Mouse (Mus musculus): ENCODE measurements around the gene Flt1. TPM values are rescaled to one million over a fixed set of nuclear protein-coding genes. Genes with fewer than 3 reads are reported as not detected.

Flt1 gene
- polyA plus RNA-seq, 1 experiment from 2014 or later, result 15.6 TPM

DNA sequence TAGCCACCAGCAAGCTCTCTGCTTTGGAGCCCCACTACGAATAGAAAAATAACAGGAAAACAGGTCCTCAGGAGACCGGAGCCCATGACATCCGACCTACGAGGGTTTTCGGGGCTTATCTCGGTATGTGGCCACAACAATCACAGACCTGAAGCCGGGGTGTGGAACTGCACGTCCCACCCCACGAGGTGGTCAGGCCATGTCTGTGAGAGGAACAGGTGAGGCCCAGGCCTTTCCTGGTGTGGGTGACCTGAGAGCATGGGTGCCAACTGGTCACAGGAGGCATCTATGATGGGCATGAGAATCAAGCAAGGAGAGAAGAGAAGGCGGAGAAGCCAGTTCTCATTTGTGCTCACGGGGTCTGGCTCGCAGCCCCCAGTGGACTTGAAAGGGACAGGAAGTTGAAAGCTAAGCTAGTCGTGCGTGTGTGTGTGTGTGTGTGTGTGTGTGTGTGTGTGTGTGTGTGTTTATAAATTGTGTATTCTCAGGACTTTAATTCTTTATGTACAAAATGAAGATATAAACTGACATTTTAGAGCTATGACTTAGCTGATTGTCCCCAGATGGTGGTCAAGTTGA is 79.4 kb downstream of the Flt1 start:
- H3K27ac ChIP-seq, result no peak overlapping the region
- ATAC-seq (ENCODE audit: low FRiP score, low read depth), result no peak
- 85% methylated on average over 14 of the region's 14 CpGs for WGBS

DNA sequence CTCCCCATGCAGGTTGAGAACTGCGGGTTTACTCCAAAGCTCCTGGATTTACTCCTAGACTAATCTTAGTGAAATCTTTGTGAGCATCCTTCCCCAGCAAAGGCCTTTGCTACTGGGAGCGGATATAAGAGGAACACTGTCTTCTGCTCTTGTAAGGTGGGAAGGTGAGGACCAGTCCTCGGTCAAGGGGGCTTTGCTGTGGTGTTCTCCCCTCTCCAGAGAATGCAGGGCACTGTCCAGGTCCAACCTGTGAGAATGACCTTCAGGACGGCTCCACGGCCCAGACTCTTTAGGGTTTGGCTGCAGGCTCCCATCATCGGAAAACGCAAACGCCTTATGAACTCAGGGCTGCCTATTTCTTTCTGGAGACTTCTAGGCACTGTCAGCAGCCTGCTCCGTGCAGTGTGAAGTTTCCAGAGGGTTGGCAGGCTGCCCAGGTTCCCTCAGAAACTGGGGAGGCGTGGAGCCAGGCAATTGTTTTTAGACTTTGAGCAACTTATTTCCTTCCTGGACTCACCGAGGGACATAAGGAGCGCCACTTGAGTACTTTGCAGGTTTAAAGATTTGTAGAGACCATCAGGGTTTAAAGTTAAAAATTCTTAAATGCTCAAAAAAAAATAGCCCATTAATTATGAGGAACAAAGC is 80.7 kb downstream of the Flt1 start:
- no peak overlapping the region for H3K9ac ChIP-seq
- H3K27me3 ChIP-seq (replicated peaks), result no peaks in the 10 kb centered on the region
- H3K4me2 ChIP-seq (replicated peaks), result no peak overlapping the region
- 79% methylated on average over 12 of the region's 12 CpGs for WGBS
- no peaks in the 10 kb centered on the region for H3K36me3 ChIP-seq
- H3K9me3 ChIP-seq, result no peaks in the 10 kb centered on the region
- no peak overlapping the region for H3K4me3 ChIP-seq
- no peaks in the 10 kb centered on the region for H3K4me1 ChIP-seq
- no peak overlapping the region for H3K27ac ChIP-seq
- no peak for ATAC-seq (ENCODE audit: low FRiP score, low read depth)

More for the DNA sequence above, 79.4 kb downstream of the Flt1 start:
- Histone ChIP-seq H3K27me3 (replicated peaks) (no peaks in the 10 kb centered on the region), H3K36me3 (no peaks in the 10 kb centered on the region), H3K4me3 (no peak overlapping the region), H3K9ac (no peak overlapping the region), H3K9me3 (no peaks in the 10 kb centered on the region), H3K4me1 (no peaks in the 10 kb centered on the region), H3K4me2 (replicated peaks) (no peak overlapping the region)

DNA sequence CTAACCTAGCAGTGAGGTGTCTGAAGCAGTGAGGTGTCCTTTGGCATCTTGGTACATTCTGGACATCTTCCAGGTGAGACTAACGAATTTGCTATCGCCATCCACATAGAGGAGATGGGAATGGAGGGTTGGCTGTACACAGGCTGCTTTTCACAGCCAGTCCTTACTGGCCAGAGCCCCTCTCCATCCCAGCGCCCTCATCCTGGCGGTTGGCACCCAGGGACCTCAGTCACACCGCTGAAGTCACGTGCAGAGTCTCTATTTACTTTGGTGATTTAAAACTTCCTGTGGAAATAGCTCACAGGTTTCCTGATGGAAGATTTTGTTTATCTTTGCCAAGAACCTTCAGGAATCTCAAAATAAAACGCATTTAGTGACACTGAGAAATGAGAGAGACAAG is 84.4 kb downstream of the Flt1 start:
- H3K9me3 ChIP-seq, result no peaks in the 10 kb centered on the region
- H3K4me2 ChIP-seq (replicated peaks), result no peak overlapping the region
- no peak overlapping the region for H3K4me3 ChIP-seq
- WGBS, result 68% methylated on average over 7 of the region's 7 CpGs
- no peaks in the 10 kb centered on the region for H3K27me3 ChIP-seq (replicated peaks)
- no peaks in the 10 kb centered on the region for H3K4me1 ChIP-seq
- no peak overlapping the region for H3K27ac ChIP-seq
- H3K9ac ChIP-seq, result no peak overlapping the region
- H3K36me3 ChIP-seq, result no peaks in the 10 kb centered on the region
- no peak for ATAC-seq (ENCODE audit: low FRiP score, low read depth)

DNA sequence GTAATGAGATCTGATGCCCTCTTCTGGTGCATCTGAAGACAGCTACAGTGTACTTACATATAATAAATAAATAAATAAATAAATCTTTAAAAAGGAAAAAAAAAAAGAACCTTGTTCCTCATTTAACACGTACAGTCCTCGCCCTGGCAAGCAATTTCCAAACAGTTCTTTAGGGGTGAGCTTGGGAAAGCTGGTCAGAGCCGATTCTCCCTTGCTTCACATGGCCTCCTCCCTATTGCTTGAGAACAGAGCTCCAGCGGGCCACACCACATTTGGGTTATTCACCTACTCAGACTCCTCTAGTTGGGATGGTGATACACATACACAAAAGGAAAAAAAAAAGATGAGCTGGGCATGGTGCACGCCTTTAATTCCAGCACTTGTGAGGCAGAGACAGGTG is 85.9 kb downstream of the Flt1 start:
- H3K27ac ChIP-seq, result no peak overlapping the region
- no peaks in the 10 kb centered on the region for H3K4me1 ChIP-seq
- no peaks in the 10 kb centered on the region for H3K36me3 ChIP-seq
- no peaks in the 10 kb centered on the region for H3K27me3 ChIP-seq (replicated peaks)
- H3K4me2 ChIP-seq (replicated peaks), result no peak overlapping the region
- no peak overlapping the region for H3K9ac ChIP-seq
- no peaks in the 10 kb centered on the region for H3K9me3 ChIP-seq
- H3K4me3 ChIP-seq, result no peak overlapping the region
- WGBS, result 93% methylated on average over 5 of the region's 5 CpGs
- no peak for ATAC-seq (ENCODE audit: low FRiP score, low read depth)

DNA sequence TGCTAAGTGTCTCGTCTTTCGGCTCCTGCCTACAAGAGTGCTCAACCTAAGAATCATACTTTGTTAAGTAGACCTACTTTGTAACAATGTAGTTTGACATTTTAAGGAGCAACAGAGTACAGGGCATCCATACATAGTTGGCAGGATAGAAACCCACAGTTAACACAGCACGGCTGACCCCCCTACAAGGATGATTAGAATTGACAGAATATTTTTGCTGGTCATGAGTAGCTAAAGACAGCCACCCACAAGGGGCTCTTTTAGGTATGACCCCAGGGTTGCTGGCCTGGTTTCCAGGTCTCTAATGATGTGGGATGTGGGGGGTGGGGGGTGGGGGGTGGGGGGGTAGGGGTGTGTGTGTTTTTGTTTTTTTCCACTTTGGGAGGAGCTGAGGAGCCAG is 89.1 kb downstream of the Flt1 start:
- Histone ChIP-seq H3K4me2 (replicated peaks) (no peak overlapping the region), H3K4me1 (no peaks in the 10 kb centered on the region), H3K4me3 (no peak overlapping the region), H3K9me3 (no peaks in the 10 kb centered on the region), H3K27ac (no peak overlapping the region), H3K9ac (no peak overlapping the region), H3K36me3 (no peaks in the 10 kb centered on the region), H3K27me3 (replicated peaks) (no peaks in the 10 kb centered on the region)
- WGBS, result 96% methylated on average over 3 of the region's 3 CpGs
- ATAC-seq (ENCODE audit: low FRiP score, low read depth), result no peak

DNA sequence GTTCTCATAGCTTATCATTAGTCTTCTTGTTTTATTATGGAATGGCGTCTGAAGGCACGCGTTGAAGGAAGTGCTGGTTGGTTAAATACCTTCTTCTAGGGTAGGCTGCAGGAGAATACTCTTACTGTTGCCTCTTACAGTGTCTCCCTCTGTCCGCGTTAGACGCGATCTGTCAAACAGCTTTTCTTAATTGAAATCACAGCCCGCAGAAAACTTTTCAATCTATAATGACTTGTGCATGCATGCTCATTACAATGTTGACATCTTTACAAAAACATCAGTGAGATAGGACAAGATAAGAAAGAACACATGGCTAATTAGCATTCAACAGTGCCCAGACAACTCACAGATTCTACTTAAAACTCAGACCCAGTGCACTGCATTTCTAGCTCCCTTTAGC is 89.9 kb downstream of the Flt1 start:
- ATAC-seq (ENCODE audit: low FRiP score, low read depth), result no peak
- H3K9ac ChIP-seq, result no peak overlapping the region
- no peaks in the 10 kb centered on the region for H3K4me1 ChIP-seq
- no peak overlapping the region for H3K4me3 ChIP-seq
- H3K4me2 ChIP-seq (replicated peaks), result no peak overlapping the region
- no peaks in the 10 kb centered on the region for H3K9me3 ChIP-seq
- no peak overlapping the region for H3K27ac ChIP-seq
- WGBS, result 83% methylated on average over 8 of the region's 8 CpGs
- no peaks in the 10 kb centered on the region for H3K36me3 ChIP-seq
- no peaks in the 10 kb centered on the region for H3K27me3 ChIP-seq (replicated peaks)

GRCm38 (mm10) chr5:147634016-147634415 is 91.8 kb downstream of the Flt1 start:
- ATAC-seq (ENCODE audit: low FRiP score, low read depth), result no peak
- H3K9me3 ChIP-seq, result no peaks in the 10 kb centered on the region
- no peaks in the 10 kb centered on the region for H3K4me1 ChIP-seq
- WGBS, result 29% methylated on average over 10 of the region's 11 CpGs
- no peaks in the 10 kb centered on the region for H3K36me3 ChIP-seq
- no peaks in the 10 kb centered on the region for H3K27me3 ChIP-seq (replicated peaks)
- H3K27ac ChIP-seq, result no peak overlapping the region
- no peak overlapping the region for H3K4me3 ChIP-seq
- no peak overlapping the region for H3K9ac ChIP-seq
- H3K4me2 ChIP-seq (replicated peaks), result peak overlapping the region; percentile 32; the same call in 1 of the 2 replicates

GRCm38 (mm10) chr5:147632716-147633115 is 93.1 kb downstream of the Flt1 start:
- Histone ChIP-seq H3K4me2 (replicated peaks) (no peak overlapping the region), H3K27me3 (replicated peaks) (no peaks in the 10 kb centered on the region), H3K4me3 (no peak overlapping the region), H3K4me1 (no peaks in the 10 kb centered on the region), H3K27ac (no peak overlapping the region), H3K36me3 (no peaks in the 10 kb centered on the region), H3K9me3 (no peaks in the 10 kb centered on the region), H3K9ac (no peak overlapping the region)
- no peak for ATAC-seq (ENCODE audit: low FRiP score, low read depth)
- 83% methylated on average over 4 of the region's 4 CpGs for WGBS

- H3K9ac ChIP-seq, result no peak overlapping the region
- no peak overlapping the region for H3K27ac ChIP-seq
- H3K4me2 ChIP-seq (replicated peaks), result no peak overlapping the region
- H3K36me3 ChIP-seq, result no peaks in the 10 kb centered on the region
- no peak for ATAC-seq (ENCODE audit: low FRiP score, low read depth)
- no peaks in the 10 kb centered on the region for H3K9me3 ChIP-seq
- H3K4me1 ChIP-seq, result no peaks in the 10 kb centered on the region
- H3K4me3 ChIP-seq, result no peak overlapping the region
- H3K27me3 ChIP-seq (replicated peaks), result no peaks in the 10 kb centered on the region
- WGBS, result 80% methylated on average over 17 of the region's 17 CpGs
These were observed 95.2 kb downstream of the Flt1 start for GRCm38 (mm10) chr5:147630426-147631290.

DNA sequence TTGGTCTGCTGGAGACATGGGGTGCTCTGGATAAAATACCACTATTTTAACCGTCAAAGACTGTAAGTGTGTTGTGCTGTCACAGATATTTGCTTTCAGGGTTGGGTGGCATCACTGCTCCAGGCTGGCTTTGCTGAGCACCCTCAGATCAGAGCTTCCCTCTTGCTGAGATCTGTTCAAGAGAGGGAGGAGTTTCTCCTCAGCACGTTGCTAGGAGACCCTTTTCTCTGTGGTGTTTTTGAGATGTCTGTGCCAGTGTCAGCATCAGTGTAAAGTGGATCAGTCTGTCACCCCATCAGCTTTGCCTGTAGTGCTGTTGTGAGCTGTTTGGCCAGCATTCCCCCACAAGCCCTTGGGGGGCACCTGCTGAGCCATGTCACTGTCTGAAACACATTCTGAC is 98.9 kb downstream of the Flt1 start:
- Histone ChIP-seq H3K27me3 (replicated peaks) (no peaks in the 10 kb centered on the region), H3K4me2 (replicated peaks) (no peak overlapping the region), H3K27ac (no peak overlapping the region), H3K4me3 (no peak overlapping the region), H3K9ac (no peak overlapping the region), H3K4me1 (no peaks in the 10 kb centered on the region), H3K36me3 (no peaks in the 10 kb centered on the region), H3K9me3 (no peaks in the 10 kb centered on the region)
- no peak for ATAC-seq (ENCODE audit: low FRiP score, low read depth)
- WGBS, result 60% methylated on average over 2 of the region's 2 CpGs

GRCm38 (mm10) chr5:147623747-147624146 is 102.1 kb downstream of the Flt1 start:
- no peak overlapping the region for H3K4me3 ChIP-seq
- no peak for ATAC-seq (ENCODE audit: low FRiP score, low read depth)
- no peaks in the 10 kb centered on the region for H3K27me3 ChIP-seq (replicated peaks)
- no peaks in the 10 kb centered on the region for H3K36me3 ChIP-seq
- H3K4me2 ChIP-seq (replicated peaks), result no peak overlapping the region
- no peak overlapping the region for H3K9ac ChIP-seq
- WGBS, result 93% methylated on average over 10 of the region's 10 CpGs
- no peaks in the 10 kb centered on the region for H3K4me1 ChIP-seq
- H3K9me3 ChIP-seq, result no peaks in the 10 kb centered on the region
- H3K27ac ChIP-seq, result no peak overlapping the region

- Histone ChIP-seq H3K27me3 (replicated peaks) (no peaks in the 10 kb centered on the region), H3K36me3 (no peaks in the 10 kb centered on the region), H3K4me2 (replicated peaks) (no peak overlapping the region), H3K4me3 (no peak overlapping the region), H3K27ac (no peak overlapping the region), H3K9ac (no peak overlapping the region), H3K9me3 (no peaks in the 10 kb centered on the region), H3K4me1 (no peaks in the 10 kb centered on the region)
- ATAC-seq (ENCODE audit: low FRiP score, low read depth), result no peak
- 22% methylated on average over 2 of the region's 2 CpGs for WGBS
These were observed 105.6 kb downstream of the Flt1 start for GRCm38 (mm10) chr5:147620178-147620577.

Measured in neural tube, embryonic 12.5 days (tissue).